Mouse (Mus musculus): ENCODE results near the gene Sprn.
"Not testable (repeated sequence)": the region's sequence is repeated elsewhere in the genome, so short reads cannot be mapped to it uniquely, and the experiment has no call there.

Sprn gene

DNA sequence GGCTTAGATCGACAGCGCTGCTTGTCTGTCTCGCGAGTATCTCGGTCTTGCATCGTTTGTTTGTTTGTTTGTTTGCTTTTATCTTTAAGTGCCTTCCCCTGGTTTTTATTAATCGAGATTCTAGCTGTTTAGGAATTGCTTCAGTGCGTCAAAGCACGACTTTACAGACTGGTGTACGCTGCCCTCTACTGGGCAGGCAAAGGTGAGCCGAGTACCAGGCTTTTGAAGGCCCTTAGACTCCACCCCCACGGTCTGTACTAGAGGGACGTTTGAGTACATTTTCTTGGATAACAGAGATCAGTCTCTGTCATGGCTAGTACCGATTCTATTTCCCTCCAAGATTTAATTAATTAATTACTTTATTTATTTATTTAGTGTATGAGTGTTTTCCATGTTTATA lies 13.3 kb downstream of the Sprn start:
- peak; percentile 87 for DNase-seq

DNA sequence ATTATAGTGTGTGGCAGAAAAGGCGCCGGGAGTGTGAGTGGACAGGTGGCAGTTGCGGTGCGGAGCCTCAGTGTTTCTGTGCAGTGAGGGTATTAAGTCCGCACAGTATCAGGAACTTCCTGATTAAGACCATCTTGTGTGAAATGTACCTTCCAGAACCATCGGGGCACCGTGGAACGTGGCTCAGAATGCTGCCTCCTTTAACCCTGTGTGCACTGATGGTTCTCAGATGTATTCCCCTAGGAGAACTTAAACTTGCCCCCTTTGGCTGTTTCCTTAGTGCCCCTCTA lies 16.7 kb downstream of the Sprn start:
- no peak for DNase-seq

DNA sequence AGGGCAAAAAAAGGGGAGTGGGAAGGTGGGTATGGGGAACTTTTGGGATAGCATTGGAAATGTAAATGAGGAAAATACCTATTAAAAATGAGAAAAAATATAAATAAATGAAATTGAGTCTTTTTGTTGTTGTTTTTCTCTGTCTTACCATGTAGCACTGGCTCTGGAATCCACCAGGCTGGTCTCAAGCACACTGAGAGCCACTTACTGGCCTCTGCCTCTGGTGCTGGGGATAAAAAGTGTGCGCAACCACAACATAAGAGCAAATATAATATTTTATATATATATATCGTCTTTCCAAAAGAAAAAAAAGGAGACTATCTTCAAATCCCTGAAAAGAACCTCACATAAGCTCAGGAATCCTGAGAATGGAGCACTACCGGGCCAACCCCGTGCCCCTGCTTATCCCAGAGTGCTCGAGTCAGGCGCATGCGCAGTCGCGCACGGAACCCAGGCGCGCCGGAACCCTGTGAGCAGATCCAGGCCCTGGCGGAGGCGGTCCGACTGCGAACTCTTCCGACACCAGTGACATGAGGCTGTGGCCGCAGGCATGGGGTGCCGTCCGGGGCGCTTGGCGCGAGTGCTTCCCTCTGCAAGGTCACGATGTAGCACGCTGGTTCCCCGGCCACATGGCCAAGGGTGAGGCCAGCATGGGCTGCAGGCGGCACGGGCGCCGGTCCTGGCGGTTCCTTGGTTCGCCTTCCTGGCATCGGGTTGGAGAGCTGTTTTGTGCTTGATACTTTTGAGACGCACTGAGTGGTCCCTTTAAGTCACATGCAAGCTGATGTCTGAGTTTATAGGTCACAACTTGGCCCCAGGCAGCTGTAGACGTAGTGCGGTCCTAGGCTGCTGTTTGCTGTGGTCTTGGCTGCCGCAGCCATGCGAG lies 17.3 kb downstream of the Sprn start, which contains the start of gene Mtg1:
Mtg1 (plus strand) TSS at position 430 of the 886 bp plus-strand sequence.
- DNase-seq: peak; percentile 97

DNA sequence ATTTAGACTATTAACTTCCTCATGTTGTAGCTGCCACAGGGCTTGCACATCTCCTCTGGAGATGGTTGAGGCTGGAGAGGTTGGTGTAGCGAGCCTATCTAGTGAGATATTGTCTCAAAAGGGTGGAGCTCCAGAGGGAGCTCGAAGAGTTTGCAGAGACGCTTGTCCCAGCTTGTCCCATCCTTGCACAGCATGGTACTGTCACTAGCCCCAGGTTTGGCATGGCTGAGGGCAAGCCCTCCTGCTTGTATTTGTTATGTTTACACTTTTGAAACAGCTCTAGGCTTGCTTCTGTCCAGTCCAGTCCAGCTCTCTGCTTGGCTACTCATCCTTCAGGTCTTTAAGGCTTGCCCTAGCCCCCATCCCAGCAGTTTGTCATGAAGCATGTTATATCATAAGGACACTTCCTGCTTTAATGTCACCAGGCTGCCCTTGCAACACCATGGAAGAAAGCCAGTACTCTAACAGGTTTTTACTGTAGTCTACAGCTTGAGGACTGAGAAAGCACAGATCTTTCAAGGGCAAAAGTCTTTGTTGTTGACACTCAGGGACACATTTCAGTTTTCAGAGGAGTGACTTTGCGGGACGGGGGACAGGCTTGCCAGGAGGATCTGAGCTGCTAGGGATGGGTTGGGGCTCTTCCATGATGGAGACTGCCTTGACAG lies 19.4 kb downstream of the Sprn start:
- DNase-seq: no peak

DNA sequence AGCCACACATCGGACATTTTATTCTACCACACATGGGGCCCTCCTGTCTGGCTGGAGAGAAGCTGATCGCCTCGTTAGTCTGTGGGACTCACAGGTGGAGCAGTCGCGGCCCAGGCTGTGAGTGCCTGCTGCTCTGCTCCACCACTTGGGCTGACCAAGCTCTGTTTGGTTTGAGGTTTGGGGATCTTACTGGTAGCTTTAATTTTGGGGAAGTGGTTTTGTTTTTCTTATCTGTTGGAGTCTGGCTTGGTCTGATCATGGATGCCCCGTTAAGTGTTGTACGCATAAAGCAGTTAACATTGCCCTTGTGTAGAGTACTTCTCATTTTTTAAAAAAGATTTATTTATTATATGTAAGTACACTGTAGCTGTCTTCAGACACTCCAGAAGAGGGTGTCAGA lies 20.6 kb downstream of the Sprn start:
- DNase-seq: not testable (repeated sequence)

DNA sequence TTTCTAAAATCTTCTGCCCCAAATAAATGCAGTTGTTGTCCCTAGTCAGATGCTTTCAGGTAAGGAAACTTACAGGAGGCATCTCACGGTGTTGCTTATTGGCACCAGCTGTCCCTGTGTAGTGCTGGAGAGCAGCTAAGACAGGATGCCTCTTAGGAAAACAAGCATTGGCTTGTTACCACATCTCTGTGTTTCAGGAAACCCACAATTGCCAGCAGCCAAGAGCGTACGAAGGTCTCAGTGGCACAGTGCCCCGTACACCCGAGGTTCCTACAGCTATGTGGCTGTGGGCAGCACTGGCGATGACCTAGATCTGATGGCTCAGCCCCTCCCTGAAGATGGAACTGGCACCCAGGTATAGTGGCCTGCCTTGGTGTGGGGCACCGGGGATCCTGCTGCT lies 22.5 kb downstream of the Sprn start:
- not testable (repeated sequence) for DNase-seq

DNA sequence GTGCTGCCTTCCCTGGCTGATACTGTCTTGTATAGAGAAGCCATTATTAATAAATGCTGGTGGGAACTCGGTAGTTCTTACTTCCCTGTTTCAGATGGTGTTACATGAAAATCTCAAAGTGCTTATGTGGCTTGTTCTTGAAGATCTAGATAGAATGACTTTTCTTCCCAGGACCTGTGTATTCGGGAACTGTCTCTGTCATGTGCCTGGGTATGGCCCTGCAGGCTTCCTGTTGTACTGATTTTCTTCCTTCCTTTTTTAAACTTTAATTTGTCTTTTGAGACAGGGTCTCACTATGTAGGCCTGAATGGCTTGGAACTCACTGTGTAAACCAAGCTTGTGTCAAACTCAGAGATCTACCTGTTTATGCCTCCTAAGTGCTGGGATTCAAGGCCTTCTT lies 26.8 kb downstream of the Sprn start:
- no peak for DNase-seq

DNA sequence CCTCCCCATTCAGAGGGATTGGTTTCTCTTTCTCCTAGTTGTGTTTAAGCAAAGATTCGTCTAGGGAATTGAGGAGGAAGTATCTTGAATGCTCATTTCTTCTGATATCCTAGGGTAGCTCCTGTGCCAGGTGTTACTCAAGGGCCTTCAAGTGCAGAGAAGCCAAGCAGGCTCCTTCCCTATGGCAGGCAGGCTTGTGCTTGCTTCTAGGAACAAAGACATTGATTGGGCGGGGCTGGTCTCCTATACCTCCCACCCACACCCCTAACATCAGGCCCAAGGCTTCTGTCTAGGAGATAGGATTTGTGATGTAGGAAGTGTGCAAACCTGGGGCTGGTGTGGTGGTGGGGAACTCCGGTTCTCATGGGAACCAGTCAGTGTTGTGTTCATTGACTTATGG lies 27.7 kb downstream of the Sprn start:
- DNase-seq: no peak

DNA sequence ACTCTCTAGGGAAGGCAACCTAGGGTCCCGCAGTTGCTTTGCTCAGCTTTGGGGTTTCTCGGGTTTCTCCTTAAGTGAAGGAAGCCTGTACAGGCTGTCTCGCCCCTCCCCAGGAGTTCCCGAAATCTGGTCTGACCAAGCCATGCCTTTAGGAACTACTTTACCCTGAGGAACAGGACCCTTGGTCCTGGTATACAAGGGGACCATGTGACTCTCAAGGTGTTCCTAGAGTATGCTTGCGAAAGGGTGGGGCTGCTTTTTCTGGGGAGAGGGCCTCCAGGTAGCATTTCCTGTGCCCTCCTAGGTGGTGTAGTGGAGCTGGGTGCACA lies 28.7 kb downstream of the Sprn start:
- peak; percentile 11 for DNase-seq

DNA sequence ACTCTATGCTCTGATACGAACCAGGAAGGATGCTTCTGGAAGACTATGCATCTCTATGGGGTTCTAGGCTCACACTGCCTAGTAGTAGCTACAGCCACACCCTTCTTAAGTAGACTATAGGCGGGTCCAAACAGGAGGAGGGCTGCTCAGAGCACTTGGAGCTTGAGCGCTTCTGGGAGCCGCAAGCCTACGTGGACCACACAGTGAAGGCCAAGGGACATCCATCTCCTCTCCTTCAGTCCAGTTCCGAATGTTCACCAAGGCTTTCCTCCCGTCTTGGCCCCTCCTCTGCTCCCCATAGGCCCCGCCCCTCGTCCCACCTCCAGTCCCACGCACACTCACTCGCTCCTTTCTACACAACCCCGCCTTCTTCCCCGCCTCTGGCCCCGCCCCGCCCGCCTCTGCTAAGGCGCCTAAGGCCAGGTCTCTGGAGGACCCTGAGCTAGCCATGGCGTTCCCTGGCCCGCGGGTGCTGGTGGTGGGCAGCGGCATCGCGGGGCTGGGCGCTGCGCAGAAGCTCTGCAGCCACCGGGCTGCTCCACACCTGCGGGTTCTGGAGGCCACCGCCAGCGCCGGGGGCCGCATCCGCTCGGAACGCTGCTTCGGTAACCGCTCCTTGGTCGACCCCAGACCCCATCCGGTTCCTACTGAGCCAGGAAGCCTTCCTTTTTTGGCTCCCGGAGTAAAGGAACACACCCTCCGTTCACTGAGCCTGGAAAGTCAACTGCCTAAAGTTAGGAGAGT lies 29.2 kb downstream of the Sprn start:
- DNase-seq: peak; percentile 98

DNA sequence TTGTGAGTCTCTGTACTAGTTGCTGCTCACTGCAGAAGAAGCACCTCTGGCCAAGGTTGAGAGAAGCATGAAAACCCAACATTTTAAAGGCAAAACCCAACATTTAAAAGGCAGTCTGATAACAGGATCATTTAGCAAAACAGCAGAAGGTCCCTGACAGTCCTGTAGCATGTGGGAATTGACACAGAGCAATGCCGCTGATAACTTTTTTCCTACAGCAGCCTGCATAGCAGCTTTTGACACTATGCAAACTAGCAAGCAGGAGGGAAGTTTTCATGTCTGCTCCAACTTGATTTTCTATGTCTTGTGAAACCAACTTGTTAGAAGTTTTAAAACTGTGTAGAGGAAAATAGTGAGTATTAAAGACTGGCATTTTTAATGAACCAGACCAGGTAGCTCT lies 30.3 kb downstream of the Sprn start:
- DNase-seq: no peak

DNA sequence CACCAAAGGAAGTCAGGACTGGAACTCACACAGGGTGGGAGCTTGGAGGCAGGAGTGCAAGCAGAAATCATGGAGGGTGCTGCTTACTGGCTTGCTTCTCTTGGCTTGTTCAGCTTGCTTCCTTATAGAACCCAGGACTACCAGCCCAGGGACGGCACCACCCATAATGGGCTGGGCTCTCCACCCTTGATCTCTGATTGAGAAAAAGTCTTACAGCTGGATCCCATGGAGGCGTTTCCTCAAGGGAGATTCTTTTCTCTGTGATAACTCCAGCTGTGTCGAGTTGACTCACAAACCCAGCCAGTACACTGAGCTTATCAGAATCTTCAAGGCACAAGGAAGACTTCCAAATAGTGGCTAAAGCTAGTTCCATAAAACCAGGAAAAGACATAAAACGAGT lies 31.9 kb downstream of the Sprn start:
- DNase-seq: no peak

DNA sequence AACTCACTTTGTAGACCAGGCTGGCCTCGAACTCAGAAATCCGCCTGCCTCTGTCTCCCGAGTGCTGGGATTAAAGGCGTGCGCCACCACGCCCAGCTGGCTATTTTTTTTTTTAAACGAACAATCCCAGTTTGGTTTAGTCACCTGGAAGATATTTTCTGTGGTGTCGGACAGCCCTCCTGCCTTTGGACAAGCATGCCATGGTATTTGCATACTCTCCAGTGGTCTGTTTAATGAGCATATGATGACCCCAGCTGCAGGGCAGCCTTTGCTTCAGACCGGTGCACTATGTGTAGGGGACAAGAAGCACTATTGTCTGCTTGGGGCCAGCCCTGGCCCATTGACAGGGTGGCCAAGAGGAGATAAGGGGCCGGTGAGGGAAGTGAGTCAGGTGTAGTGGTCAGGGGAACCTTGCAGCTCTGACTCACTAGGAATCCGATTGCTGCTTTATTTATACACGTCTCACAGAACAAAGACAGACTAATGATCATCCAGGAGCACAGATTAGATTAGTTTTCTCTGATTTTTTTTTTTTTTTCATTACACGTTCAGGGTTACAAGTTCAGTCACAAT lies 33.3 kb downstream of the Sprn start:
- DNase-seq: no peak

DNA sequence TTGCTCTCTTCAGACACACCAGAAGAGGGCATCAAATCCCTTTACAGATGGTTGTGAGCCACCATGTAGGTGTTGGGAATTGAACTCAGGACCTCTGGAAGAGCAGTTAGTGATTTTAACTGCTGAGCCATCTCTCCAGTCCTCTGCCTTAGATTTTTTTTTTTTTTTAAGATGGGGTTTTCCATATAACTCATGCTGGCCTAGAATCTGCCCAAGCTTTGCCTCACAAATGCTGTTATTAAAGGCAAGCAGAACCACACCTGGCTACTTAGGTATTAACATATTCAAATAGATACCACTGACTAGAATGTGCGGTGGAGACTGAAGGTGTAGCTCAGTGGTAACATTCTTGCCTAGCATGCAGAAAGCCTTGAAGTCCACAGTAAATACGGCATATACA lies 34.2 kb downstream of the Sprn start:
- no peak for DNase-seq

DNA sequence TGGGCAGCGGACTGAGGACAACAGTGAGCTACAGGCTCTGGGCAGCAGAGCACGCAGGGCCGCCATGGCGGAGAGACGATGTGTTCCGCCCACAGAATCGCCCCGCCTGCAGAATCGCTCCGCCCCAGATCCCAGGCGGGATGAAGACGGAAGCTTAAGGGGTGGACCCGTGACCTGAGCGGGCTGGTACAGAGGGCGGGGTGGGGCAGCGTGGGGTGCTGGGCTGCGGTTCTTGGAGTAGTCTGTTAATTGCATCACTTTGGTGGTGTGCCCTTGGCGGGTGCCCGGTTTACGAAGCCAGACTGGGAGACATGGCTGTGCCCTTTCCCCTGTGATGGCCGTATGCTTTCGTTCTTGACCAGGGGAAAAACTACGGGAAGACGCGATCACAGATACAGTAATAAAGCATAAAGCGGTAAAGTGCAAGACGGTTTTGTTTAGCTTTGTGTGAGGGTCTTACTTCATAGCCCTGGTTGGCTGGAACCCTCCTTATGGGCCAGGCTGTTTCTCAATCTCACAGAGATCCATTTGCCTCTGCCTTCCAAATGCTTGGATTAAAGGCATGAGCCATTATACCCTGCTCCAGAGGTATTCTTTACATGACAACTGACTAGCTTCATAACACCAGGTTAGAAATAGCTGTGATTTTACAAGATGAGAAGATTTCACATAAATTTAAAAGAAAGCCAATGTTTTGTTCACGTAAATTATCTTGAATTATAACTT lies 38.2 kb downstream of the Sprn start, which contains the start of gene Echs1:
Echs1 (minus strand) TSS at position 148 of the 726 bp plus-strand sequence.
- DNase-seq: peak; percentile 96

DNA sequence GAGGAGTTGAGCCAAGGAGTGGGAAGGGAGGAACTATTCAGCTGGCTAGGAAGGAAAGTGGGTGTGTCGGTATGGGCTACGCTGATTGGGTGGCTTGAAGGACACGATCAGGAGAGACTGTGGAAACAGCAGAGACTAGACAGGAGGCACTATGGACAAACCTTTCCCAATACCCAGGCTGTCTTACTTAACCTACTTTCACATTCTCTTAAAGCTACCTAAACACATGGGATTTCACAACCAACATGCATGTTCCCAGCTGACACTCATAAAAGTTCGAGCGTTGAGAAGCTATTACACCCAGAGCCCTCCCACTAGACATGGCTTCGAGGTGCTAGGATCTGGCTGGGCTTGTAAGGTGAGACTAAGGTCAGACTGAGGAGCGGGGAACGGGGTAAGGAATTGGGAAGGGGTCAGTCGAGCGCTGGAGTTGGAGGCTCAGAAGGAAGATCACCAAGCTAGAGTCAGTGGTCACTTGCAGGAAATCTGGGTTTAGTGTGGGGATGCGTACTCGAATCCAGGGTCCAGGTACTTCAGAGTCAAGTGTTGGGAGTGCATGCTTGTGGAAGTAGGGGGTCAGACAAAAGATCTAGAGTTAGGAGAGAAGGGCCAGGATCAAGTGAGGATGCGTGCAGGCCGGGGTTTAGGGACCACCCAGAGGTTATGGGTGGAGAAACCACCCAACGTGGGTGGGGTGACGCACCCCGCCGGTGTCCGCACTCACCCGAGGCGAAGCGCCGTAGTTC lies 38.9 kb downstream of the Sprn start, which contains the start of gene Paox:
Paox (plus strand) TSS at position 217 of the 746 bp plus-strand sequence.
- peak; percentile 85 for DNase-seq

DNA sequence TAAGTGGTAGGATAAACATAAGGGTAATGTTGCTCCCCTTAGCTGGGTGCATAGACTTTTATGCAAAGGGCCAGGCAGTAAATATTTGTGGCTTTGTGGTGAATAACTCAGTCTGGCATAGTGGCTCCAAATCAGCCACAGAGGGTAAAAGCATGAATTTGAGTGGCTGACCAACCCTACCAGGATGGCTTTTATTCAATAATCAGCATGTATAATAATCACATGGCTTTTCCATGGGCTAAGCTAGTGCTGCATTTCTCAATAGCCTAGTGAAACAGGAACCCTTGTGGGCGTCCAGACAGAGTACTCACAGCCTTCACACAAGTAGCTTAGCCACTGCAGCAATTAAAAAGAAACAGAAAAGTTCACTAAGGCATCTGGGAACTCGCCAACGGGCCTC lies 42.7 kb downstream of the Sprn start:
- peak; percentile 62 for DNase-seq

DNA sequence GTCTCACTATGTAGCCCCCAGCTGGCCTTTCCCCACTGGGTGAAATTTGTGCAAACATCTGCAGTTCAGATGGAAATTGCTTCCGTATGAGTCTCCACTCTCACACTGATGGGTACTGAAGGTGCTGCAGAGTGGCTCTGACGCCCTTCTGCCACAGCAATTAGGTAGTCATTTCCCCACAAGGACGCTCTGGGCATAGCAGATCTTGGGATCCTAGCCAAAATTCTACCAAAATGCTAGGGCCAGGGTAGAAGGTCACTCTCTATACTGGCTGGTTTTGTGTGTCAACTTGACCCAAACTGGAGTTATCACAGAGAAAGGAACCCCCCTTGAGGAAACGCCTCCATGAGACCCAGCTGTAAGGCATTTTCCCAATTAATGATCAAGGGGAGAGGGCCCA lies 50.7 kb downstream of the Sprn start:
- DNase-seq: no peak

DNA sequence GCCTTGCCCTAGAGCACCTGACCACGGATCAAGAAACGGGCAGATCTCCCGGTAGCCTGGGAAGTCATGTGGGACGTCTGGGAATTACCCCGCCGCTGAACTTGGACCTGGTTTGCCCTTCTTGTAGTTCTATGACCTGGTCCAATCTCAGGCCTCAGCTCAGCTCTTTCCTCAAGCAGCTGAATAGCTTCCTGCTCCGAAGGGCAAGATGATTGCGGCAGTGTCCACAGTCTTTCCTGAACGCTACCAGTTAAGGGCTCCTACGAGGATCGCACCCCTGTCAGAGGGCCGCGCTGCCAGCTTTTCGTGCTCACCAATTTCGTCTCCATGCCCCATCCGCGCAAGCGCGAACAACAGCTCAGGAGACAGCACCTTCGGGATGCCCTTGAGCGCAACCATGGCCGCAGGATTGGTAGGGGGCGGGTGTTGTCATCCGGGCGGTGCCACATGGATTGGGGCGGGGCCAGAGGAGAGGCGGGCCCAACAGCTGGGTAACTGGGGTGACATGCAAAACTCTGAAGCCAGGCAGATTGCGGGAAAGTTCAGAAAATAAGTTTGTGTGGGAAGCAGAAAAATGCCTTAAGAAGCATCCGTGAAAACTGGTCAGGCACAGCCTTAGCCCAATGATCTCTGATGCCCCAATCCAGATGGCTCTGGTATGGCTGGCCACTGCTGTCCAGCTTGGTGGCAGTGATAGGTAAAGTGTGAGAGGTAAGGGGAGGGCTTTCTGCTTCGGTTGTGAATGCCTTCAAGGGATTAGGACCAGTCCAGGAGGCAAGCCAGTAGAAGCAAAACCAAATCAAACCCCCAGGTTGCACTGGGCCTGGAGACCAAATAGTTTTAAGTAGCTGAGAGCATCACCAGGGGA lies 52.5 kb downstream of the Sprn start, which contains the start of gene Fuom:
Fuom (minus strand) TSS at position 449 of the 868 bp plus-strand sequence.
- DNase-seq: peak; percentile 90

DNA sequence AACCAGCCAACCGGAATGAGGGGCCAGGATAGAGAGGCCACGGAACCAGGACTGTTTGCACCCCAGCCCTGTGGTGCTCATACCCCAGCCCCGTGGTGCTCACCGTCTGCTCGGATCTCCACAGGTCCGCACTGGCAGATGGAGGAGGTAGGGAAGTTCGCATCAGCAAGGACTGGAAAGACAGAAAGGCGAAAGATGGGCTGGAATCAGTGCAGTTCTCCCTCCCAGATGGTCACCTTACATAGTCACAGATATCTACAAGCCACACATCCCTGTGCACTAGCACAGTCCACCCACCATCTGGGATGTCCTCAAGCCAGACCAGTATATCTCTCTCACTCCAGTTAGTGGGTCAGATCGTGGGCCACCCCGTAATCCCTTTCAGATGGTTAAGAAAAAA lies 53.2 kb downstream of the Sprn start:
- no peak for DNase-seq
